Mouse (Mus musculus): ENCODE results near the gene Crispld2. TPM values are rescaled to one million over a fixed set of nuclear protein-coding genes. Genes with fewer than 3 reads are reported as not detected.

Crispld2 gene
- total and polyA plus RNA-seq, 3 experiments = not detected

- Histone ChIP-seq H3K9ac (ENCODE audit: insufficient read depth, low read depth) (no peak overlapping the region), H3K4me2 (ENCODE audit: insufficient read depth, low read depth, poor library complexity, severe bottlenecking) (no peak overlapping the region), H3K27ac (ENCODE audit: insufficient read depth, low read depth) (no peak overlapping the region), H3K36me3 (replicated peaks in 1 of 2; ENCODE audit: control insufficient read depth in 1 of 2, insufficient read depth in 1 of 2, low read length in 1 of 2) (no peaks in the 10 kb centered on the region), H3K4me1 (ENCODE audit: control insufficient read depth in 1 of 2, insufficient read depth in 2 of 2) (no peaks in the 10 kb centered on the region), H3K79me2 (replicated peaks; ENCODE audit: control insufficient read depth, extremely low read depth, insufficient read depth, poor library complexity, severe bottlenecking) (no peaks in the 10 kb centered on the region), H3K9me3 (replicated peaks; ENCODE audit: low read length) (no peaks in the 10 kb centered on the region), H3K27me3 (replicated peaks) (peaks cover 81% of the 10 kb centered on the region), H3K4me3 (replicated peaks in 1 of 3; ENCODE audit: low read depth in 2 of 3, low read length in 2 of 3, poor library complexity in 1 of 3) (no peak overlapping the region)
- in situ Hi-C loops (cut with MboI; ENCODE audit: low pct_ligation_motif_present, low pct_unique_long_range_greater_than_20kb, low sequenced_read_pairs) = no loop called here
- no peak for DNase-seq (ENCODE audit: extremely low read depth)
- TF ChIP-seq IRF4 (IDR thresholded peaks at IDR 0.05; ENCODE audit: low read depth, low read length) = no peak
- dilution Hi-C loops (cut with MboI; ENCODE audit: extremely low pct_ligation_motif_present, extremely low pct_unique_long_range_greater_than_20kb, low sequenced_read_pairs) = no loop called here
These were observed 2.3 kb downstream of the Crispld2 start for GRCm38 (mm10) chr8:119994556-119994955.

- no peaks in the 10 kb centered on the region for H3K36me3 ChIP-seq (replicated peaks in 1 of 2; ENCODE audit: control insufficient read depth in 1 of 2, insufficient read depth in 1 of 2, low read length in 1 of 2)
- H3K9me3 ChIP-seq (replicated peaks; ENCODE audit: low read length) = no peaks in the 10 kb centered on the region
- in situ Hi-C loops (cut with MboI; ENCODE audit: low pct_ligation_motif_present, low pct_unique_long_range_greater_than_20kb, low sequenced_read_pairs) (no loop called here), dilution Hi-C loops (cut with MboI; ENCODE audit: extremely low pct_ligation_motif_present, extremely low pct_unique_long_range_greater_than_20kb, low sequenced_read_pairs) (no loop called here)
- H3K27me3 ChIP-seq (replicated peaks) = peaks cover 77% of the 10 kb centered on the region
- no peaks in the 10 kb centered on the region for H3K4me1 ChIP-seq (ENCODE audit: control insufficient read depth in 1 of 2, insufficient read depth in 2 of 2)
- no peak overlapping the region for H3K4me2 ChIP-seq (ENCODE audit: insufficient read depth, low read depth, poor library complexity, severe bottlenecking)
- H3K27ac ChIP-seq (ENCODE audit: insufficient read depth, low read depth) = no peak overlapping the region
- no peaks in the 10 kb centered on the region for H3K79me2 ChIP-seq (replicated peaks; ENCODE audit: control insufficient read depth, extremely low read depth, insufficient read depth, poor library complexity, severe bottlenecking)
- no peak overlapping the region for H3K4me3 ChIP-seq (replicated peaks in 1 of 3; ENCODE audit: low read depth in 2 of 3, low read length in 2 of 3, poor library complexity in 1 of 3)
- H3K9ac ChIP-seq (ENCODE audit: insufficient read depth, low read depth) = no peak overlapping the region
- no peak for TF ChIP-seq RCOR1 (conservative IDR thresholded peaks at IDR 0.05; ENCODE audit: low read depth, low read length)
- TF ChIP-seq BHLHE40 (IDR thresholded peaks at IDR 0.05; ENCODE audit: low read depth, low read length) = no peak
- no peak for TF ChIP-seq ZC3H11A (IDR thresholded peaks at IDR 0.05; ENCODE audit: low read depth, low read length)
- no peak for TF ChIP-seq HCFC1 (IDR thresholded peaks at IDR 0.05; ENCODE audit: low read depth, low read length)
- no peak for TF ChIP-seq MEF2A (IDR thresholded peaks at IDR 0.05; ENCODE audit: borderline replicate concordance, low read depth, low read length)
- no peak for TF ChIP-seq CHD2 (IDR thresholded peaks at IDR 0.05; ENCODE audit: low read length)
- TF ChIP-seq MYC (IDR thresholded peaks at IDR 0.05; ENCODE audit: low read depth, low read length) = no peak
- no peak for DNase-seq (ENCODE audit: extremely low read depth)
These were observed 5.0 kb downstream of the Crispld2 start for GRCm38 (mm10) chr8:119997266-119997665.

- Histone ChIP-seq H3K36me3 (replicated peaks in 1 of 2; ENCODE audit: control insufficient read depth in 1 of 2, insufficient read depth in 1 of 2, low read length in 1 of 2) (no peaks in the 10 kb centered on the region), H3K4me1 (ENCODE audit: control insufficient read depth in 1 of 2, insufficient read depth in 2 of 2) (no peaks in the 10 kb centered on the region), H3K9me3 (replicated peaks; ENCODE audit: low read length) (no peaks in the 10 kb centered on the region), H3K27ac (ENCODE audit: insufficient read depth, low read depth) (no peak overlapping the region), H3K4me3 (replicated peaks in 1 of 3; ENCODE audit: low read depth in 2 of 3, low read length in 2 of 3, poor library complexity in 1 of 3) (no peak overlapping the region), H3K9ac (ENCODE audit: insufficient read depth, low read depth) (no peak overlapping the region), H3K27me3 (replicated peaks) (peaks cover 74% of the 10 kb centered on the region), H3K4me2 (ENCODE audit: insufficient read depth, low read depth, poor library complexity, severe bottlenecking) (no peak overlapping the region), H3K79me2 (replicated peaks; ENCODE audit: control insufficient read depth, extremely low read depth, insufficient read depth, poor library complexity, severe bottlenecking) (no peaks in the 10 kb centered on the region)
- DNase-seq (ENCODE audit: extremely low read depth) = no peak
- in situ Hi-C loops (cut with MboI; ENCODE audit: low pct_ligation_motif_present, low pct_unique_long_range_greater_than_20kb, low sequenced_read_pairs) = no loop called here
- TF ChIP-seq MAX (IDR thresholded peaks at IDR 0.05; ENCODE audit: low read length) (no peak), IRF4 (IDR thresholded peaks at IDR 0.05; ENCODE audit: low read depth, low read length) (no peak), TCF12 (IDR thresholded peaks at IDR 0.05; ENCODE audit: low read depth, low read length) (no peak), MAFK (IDR thresholded peaks at IDR 0.05; ENCODE audit: insufficient replicate concordance, low read length) (no peak), CHD2 (IDR thresholded peaks at IDR 0.05; ENCODE audit: low read length) (no peak), ZNF384 (IDR thresholded peaks at IDR 0.05; ENCODE audit: low read depth, low read length) (no peak), NRF1 (IDR thresholded peaks at IDR 0.05; ENCODE audit: low read depth, low read length) (no peak), JUND (conservative IDR thresholded peaks at IDR 0.05; ENCODE audit: low read depth, low read length) (no peak), BHLHE40 (IDR thresholded peaks at IDR 0.05; ENCODE audit: low read depth, low read length) (no peak), PAX5 (IDR thresholded peaks at IDR 0.05; ENCODE audit: low read length) (no peak), ZMIZ1 (IDR thresholded peaks at IDR 0.05; ENCODE audit: low read depth, low read length) (no peak)
- dilution Hi-C loops (cut with MboI; ENCODE audit: extremely low pct_ligation_motif_present, extremely low pct_unique_long_range_greater_than_20kb, low sequenced_read_pairs) = no loop called here
These were observed 8.2 kb downstream of the Crispld2 start for GRCm38 (mm10) chr8:120000461-120000860.
